Mouse (Mus musculus): ENCODE measurements around the gene Olfr1309.
"Not testable (repeated sequence)": the region's sequence is repeated elsewhere in the genome, so short reads cannot be mapped to it uniquely, and the experiment has no call there.

Olfr1309 gene

GRCm38 (mm10) chr2:111990181-111990580, at the start of gene Olfr1309:
Olfr1309 (minus strand) TSS chr2:111990281.
- DNase-seq (ENCODE audit: low spot score): no peak

- DNase-seq (ENCODE audit: low spot score): not testable (repeated sequence)
Measured at GRCm38 (mm10) chr2:112026971-112027370, 36.9 kb upstream of the Olfr1309 start.

DNA sequence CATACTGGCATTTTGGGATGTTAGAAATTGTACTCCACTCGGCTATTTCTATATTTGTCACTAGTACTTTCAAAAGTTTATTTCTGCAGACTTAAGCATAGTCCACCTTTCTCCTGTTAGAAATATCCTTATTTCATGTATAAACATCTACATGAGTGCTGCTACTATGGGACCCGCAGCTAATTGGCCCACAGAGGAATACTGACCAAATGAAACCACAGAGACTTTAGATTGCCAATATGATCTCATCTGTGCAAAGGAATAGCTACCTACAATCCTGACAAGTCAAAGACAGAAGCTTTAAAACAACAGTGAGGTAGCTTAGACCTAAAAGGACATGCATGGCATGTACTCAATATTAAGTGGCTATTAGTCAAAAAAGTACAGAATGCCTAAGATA, 34.2 kb upstream of the Olfr1309 start, which contains the start of gene Olfr1311:
Gene Olfr1311, minus strand, starts transcription at position 101 of the 400 bp plus-strand sequence.
- DNase-seq (ENCODE audit: low spot score): no peak

DNA sequence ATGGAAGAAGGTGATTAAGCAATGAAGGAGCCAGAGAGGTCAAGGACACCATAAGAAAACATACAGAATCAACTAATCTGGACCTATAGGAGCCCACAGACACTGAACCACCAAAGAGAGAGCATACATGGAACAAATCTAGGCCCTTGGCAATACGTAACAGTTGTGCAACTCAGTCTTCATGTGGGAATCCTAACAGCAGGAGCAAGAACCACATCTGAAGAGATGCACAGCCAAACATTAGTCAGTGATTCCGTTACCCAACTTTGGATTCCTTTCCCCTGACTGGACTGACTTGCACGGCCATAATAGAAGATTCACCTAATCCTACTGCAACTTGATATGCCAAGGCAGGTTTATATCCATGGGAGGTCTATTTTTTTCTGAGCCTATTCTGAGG, 24.8 kb upstream of the Olfr1309 start:
- no peak for DNase-seq (ENCODE audit: low spot score)

DNA sequence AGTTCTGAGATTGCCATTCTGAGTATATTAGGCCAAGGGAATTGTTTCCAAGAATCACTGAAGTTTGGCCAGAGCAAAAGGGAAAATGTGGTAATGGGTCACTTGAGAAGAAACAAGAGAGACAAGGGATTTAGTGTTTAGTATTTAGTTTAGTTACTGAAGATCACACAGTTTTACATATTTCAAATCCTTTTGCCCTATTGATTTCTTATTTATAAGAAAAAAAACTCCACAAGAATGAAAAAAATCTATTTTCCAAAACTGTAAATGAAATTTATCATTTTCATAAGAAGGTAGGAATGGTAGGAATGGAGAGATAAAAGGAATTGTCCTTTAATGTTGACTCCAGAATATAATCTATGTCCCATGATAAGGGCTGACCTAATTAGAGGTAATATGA, 22.5 kb upstream of the Olfr1309 start, which contains the start of gene Olfr1310:
Gene Olfr1310, minus strand, starts transcription at position 101 of the 400 bp plus-strand sequence.
- no peak for DNase-seq (ENCODE audit: low spot score)

DNA sequence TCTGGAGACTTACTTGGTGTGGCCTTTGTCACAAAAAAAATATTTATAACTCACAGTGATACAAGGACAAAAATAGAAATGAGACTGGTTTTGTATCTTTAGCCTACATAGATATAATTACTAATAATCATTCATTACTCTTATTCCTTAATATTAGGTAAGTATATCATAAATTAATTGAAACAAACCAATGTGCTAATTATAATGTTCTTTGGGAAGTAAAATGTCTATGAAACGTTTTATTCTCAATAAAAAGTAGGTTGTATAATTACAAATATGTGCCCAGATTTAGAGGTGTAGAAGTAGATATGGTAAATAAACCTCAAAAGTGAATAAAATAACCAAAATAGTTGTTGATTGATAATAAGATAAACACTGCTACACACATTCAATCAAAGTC, 25.2 kb downstream of the Olfr1309 start, which contains the start of gene Olfr1308:
Gene Olfr1308, minus strand, starts transcription at position 101 of the 400 bp plus-strand sequence.
- DNase-seq (ENCODE audit: low spot score): no peak

GRCm38 (mm10) chr2:111949340-111949739, 40.7 kb downstream of the Olfr1309 start, which contains the start of gene Olfr1307:
Olfr1307 (minus strand) TSS chr2:111949440.
- no peak for DNase-seq (ENCODE audit: low spot score)

All from spleen, adult 12 weeks (tissue).